Mouse (Mus musculus) B cell, adult 2 months (primary cell): ENCODE measurements around the gene Ppm1g.
A peak's percentile ranks its signal among the peaks of the same experiment; 100 is the strongest.

Experiments
- DNase-seq, 2 experiments: peaks; one replicate each; pipeline ENCODE4 v3.0.0; 2022

Ppm1g gene

GRCm38 (mm10) chr5:31192045-31192938 lies 28.2 kb downstream of the Ppm1g start:
- no peak for DNase-seq

- no peak for DNase-seq
These were observed 30.3 kb downstream of the Ppm1g start for GRCm38 (mm10) chr5:31190201-31190600.

- peak; percentile 28 to 36 for DNase-seq
These were observed 32.2 kb downstream of the Ppm1g start for GRCm38 (mm10) chr5:31188223-31188840.

GRCm38 (mm10) chr5:31183678-31184077 lies 36.8 kb downstream of the Ppm1g start:
- DNase-seq, result no peak

GRCm38 (mm10) chr5:31181183-31181770 lies 39.2 kb downstream of the Ppm1g start:
- no peak for DNase-seq

- peak; percentile 96 for DNase-seq
These were observed 40.5 kb downstream of the Ppm1g start, which contains the start of the genes Gm29609 and Gtf3c2 for GRCm38 (mm10) chr5:31179766-31180630. Gm29609 (minus strand) TSS chr5:31179911. Gtf3c2 (minus strand) TSS chr5:31180144.

GRCm38 (mm10) chr5:31179301-31179765 lies 41.2 kb downstream of the Ppm1g start:
- no peak for DNase-seq

- DNase-seq, result no peak
These were observed 51.9 kb downstream of the Ppm1g start for GRCm38 (mm10) chr5:31168630-31169029.

GRCm38 (mm10) chr5:31164878-31165277 lies 55.6 kb downstream of the Ppm1g start:
- no peak for DNase-seq

GRCm38 (mm10) chr5:31162462-31162861 lies 58.0 kb downstream of the Ppm1g start:
- DNase-seq, result no peak

GRCm38 (mm10) chr5:31154152-31154553 lies 66.3 kb downstream of the Ppm1g start, which contains the start of gene Mpv17:
Mpv17 (minus strand) TSS chr5:31154251.
- DNase-seq, result peak; percentile 71 to 75

GRCm38 (mm10) chr5:31153516-31154151 lies 66.9 kb downstream of the Ppm1g start:
- DNase-seq, result no peak
